Mouse (Mus musculus) lung, postnatal 10 days (tissue): ENCODE data around the gene Prok2.

ENCODE experiments used
- DNase-seq: peaks from one replicate; pipeline ENCODE4 v3.0.0; 2021

The Prok2 gene

DNA sequence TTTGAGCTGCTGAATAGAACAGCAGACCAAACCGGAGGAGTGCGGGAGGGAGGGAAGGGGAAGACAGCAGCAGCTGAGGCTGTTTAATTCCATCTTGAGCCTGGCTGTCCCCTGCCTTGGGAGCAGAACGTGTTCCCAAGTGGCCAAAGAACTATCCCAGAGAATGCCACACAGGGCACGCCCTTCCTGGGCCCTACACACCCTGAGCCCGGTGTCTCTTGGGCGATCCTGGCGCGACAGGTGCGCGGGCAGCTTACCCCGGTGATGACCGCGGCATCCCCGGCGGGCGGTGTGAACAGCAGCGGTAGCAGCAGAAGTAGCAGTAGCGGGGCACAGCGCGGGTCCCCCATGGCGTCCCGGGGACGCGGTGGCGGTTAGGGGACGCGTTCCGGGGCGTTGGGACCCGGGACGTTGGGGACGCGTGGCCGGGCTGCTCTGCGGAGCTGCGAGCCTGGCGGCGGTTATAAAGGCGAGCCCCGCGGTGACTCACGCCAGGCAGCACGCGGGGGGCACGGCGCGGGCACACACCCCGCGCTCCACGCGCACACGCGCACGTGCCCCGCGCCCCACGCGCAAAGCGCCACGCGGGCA is at the start of gene Prok2:
Gene Prok2, minus strand, starts transcription at position 422 of the 591 bp plus-strand sequence.
- peak; percentile 1 for DNase-seq

DNA sequence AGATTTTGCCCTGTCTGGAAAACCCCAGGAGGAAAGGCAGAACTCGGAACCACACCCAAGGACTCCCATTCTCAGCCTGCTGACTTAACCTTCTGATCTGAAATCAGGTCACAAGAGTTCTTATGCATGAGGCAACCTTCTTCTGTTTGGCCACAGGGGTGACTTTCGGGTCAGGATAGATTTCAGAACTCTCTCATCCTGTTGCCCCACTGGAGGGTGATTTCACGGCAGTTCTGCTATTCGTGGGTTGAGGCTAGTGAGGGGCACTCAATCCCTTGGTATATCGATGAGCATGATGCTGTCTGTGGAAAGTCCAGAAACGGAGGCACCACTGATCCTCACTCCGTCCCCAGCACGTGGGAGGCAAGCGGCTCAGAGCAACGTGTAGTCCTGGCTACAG is 48.5 kb upstream of the Prok2 start:
- no peak for DNase-seq

DNA sequence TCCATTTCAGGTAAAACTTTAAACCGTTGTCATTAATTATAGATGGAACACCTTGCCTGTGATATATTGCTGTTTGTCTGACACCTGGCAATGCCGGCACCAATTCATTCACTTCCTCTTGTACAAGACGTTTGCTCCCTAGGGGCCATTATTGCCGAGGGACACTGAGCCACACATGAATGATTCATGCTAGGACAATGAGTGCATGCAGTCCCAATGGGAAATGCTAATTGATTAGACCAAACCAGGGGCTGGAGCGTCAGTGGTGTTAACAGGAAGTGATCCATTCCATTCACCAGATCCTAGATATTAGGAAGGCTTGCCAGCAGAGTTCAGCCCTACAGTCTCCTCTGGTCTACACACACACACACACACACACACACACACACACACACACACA is 42.3 kb upstream of the Prok2 start:
- no peak for DNase-seq

DNA sequence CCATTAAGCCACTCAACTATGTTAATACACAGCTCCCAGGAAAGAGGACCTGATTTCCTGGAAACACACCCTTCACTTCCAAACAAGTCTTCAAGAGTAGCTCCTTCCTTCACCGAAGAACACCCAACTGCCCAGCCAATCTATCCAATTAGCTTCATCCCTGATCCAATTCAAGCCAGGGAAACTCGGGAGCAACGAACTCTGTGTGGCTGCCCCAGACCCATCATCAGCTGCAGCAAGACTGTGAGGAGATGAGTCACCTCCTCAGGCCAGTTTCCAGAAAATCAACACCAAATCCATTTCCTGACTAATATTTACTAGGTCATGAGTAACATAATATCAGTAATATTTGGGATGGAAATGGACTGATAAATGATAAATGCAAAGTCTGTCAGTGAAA is 38.7 kb upstream of the Prok2 start:
- DNase-seq = no peak

DNA sequence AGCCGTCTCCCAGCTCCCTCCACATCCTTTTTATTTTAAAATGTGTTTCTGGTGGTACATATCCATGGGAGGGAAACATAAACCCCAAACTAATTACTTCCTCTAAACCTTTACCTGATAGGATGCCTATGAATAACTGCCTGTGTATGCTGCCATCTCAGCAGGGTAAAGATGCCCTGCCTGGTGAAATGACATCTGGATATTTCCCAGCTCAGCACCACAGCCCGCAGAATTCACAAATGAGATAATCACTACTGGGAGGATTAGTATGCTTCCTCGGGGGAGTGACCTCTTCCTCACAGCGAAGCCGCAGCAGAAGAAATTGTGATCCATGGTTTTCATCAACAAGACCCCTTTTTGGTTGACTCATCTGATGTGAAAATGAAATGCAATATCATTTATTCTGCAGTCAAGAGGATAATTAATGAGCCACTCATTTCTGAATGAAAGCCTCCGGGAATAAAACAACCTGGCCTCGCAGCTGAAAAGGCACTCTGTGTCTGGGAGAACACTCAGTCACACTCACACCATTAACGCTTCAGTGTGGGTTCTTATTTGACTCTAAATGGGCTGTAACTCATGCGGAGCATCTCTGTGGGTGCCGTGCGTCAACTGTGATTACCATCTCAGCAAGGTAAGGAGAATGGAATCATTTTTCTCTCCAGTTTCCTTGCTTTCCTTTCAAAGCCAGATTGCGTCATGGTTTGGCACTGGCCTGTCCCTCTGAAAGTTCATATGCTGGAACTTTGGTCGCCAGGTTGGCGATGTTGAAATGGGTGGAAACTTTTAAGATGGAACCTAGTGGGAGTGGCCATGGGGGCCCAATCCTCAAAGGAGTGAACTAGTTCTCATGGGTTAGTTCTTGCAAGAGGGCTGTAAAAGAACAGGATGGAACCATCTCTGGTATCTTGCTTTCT is 36.1 kb upstream of the Prok2 start:
- no peak for DNase-seq

DNA sequence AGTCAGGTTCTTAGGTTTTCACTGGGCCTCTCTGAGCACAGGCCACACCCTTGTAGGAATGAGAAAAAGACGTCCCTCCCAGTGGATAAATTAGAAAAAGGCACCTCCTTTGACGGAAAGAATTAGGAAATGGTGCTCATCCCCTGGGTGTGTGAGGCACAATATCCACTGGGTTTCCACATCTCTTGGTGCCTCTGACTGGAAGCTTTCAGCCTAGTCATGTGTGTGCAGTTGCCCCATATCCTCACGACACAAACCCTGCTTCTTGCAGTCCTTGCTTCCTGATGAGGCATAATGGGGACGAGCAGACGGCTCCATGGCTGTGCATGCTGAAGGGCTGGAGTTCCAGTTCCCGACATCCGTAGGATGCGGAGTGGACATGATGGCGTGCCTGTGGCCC is 29.9 kb upstream of the Prok2 start:
- DNase-seq = no peak

DNA sequence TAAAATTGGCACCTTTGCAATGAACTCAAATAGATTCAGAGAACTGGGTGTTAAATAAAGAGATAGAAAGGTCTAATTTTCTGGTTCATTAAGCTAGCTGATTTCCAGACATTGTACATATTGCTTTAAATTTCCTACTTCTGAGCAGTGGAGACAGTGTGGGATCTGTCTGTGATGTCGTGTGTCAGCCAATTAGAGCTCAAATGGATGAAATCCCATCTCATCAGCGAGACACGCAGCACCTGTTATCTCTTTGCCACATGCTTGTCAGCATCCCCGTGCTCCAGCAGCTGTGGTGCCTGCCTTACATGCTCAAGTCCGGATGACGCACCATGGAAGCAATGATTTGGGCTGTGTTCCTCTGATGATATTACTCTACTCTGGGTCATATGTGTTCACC is 25.1 kb upstream of the Prok2 start:
- DNase-seq = no peak

DNA sequence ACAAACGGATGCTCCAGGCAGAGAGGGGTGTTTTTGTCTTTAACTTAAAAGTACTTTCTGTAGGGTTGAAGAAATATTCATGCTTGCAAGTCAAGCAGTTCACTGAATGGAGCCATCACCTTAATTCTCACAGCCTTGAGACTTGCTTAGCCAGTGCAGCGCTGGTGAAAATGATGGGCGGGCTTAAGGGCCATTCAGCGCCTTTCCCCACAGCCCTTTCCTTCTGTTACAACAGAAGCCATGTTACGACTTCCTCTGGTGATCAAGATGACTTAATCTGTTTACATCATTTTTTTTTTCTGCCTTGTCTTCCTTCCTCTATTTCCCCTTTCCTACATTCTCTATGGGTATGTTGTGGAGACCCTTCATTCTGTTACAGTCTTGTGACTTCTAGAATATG is 20.1 kb upstream of the Prok2 start:
- no peak for DNase-seq

DNA sequence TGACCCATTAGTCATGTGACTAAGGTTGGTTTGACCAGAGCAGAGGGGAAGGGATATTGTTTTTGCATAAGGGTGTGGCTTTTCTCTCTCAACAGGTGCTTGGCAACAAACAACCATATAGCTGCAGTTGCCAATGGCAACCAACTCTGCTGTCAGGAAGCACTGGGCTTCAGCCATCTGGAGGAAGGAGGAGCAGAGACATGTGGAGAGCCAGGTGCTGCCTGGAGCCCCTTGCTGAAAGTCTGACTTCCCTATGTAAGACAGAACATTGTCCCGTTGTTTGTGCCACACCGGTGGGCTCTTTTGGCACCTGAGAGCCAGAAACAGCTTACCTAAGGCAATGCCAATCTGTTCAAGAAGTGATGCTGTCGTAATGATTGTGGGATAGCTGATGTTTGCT is 16.7 kb upstream of the Prok2 start:
- no peak for DNase-seq

DNA sequence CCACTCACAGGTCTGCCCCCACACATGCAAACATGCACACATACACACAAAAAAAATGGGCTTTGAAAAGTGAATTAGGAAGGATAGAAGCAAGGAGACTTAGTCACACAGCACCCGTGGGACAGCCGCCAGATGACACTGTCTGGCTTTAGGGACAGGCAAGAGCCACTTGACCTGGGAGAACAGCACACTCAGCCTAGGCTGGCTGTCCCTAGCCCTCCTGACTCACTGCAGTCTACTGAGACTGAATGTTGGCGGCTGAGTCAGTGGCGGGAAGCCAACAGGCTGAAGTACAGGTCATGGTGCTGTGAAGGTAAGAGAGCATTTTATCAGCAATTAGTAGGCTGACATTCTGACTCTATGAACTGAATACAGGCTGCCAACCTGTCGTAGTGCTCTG is 8.5 kb upstream of the Prok2 start:
- no peak for DNase-seq

DNA sequence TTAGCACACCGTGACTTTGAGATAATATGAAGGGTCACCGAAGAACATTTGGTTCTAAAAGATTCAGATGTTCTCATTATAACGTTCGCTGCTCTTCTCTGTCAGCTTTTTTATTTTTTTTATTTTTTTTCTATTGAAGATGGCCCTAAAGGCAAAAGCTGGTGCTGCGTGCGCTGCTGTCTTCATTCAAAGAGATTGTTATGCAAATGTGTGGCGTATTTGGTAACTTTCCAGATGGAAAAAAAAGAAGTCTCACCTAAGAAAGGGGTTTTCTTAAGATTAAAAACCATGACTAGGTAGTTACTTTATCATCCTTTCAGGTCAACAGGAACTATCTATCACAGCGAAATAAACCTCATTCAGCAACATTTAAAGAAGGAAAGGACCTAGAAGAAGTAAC is 6.5 kb upstream of the Prok2 start:
- no peak for DNase-seq

DNA sequence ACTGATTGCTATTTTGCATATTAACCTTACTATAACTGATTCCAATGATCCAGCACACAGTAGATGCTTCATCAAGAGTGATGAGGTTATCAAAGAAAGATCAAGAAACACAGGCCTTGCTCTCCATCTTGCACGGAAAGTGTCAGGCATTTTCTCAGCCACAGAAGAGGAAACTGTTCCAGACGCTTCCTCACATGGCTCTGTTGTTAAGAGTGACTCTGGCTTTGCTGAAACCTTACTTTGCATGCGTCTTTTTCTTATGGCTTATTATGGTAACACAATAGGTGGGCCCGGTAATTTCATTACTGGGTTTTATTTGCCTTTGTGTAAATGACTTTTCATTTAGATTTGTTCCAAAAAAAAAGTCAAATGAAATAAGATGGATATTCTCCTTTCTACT is 5.7 kb upstream of the Prok2 start:
- DNase-seq = no peak

DNA sequence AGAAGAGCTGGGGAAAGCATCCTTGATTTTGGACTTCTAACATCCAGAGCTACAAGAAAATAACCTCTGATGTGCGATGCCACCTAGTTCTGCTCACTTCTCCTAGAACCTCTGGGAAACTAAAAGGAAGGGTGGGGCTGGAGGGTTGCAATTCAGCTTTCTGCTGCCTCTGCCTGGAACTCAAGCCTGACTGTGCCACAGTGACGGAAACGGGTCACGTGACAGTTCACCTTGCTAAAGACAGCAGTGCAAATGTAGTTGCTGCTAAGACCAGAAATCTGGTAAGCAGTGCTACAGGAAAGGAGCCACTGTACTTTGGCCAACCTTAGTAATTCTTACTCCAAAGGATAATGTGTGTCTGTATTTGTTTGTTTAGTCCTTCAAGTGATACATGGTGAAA is 3.7 kb upstream of the Prok2 start:
- DNase-seq = no peak

DNA sequence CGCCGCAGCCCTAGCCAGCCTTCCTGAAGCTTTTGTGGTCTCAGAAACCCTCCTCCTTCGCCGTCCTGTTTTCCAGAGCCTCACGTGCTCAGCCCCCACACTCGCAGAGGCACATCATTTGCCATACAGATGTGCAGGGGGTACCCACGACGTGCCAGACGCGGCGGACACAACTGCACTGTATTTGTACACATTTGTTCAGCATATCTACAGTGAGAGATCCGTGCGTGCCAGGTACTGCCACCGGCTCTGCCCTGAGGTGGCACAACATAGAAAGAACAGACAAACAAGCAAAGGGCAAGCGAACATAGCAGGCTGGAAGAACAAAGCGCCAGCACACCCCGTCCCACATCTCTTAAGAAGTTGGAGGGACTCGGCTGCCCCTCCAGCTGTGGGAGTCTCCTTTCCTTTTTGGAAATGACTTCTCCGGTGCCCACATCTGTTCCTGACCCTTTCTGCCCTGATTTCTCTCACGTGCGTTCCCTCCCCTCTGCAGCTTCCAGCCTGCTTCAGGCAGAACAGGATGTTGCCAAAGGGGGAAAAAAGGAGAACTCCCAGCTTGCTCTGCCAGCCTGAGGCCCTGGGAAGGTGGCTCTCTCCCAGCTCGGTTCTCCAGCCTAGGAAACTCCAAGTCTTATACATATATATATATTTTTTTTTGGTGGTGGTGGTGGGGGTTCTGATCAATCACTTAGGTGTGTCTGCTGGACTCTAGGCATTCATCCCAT is 548 bp upstream of the Prok2 start:
- DNase-seq = peak; percentile 2

DNA sequence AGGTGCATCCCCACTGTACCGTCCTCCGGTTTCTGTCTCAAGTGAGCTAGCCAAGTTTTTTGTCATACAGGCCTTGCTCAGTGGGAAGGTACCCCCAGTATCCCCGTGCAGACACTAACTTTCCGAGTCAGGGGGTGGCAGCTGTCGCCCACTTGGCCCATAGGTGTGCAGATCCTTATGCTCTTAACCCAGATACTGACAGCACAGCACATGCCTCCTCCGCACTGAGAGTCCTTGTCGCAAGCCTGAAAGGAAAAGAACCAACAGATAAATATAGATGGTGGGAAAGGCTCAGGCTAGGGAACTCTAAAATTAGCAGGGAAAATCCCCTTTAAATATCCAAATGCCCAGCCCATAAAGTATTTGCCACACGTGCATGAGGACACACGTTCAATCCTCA is 3.8 kb downstream of the Prok2 start:
- DNase-seq = no peak

DNA sequence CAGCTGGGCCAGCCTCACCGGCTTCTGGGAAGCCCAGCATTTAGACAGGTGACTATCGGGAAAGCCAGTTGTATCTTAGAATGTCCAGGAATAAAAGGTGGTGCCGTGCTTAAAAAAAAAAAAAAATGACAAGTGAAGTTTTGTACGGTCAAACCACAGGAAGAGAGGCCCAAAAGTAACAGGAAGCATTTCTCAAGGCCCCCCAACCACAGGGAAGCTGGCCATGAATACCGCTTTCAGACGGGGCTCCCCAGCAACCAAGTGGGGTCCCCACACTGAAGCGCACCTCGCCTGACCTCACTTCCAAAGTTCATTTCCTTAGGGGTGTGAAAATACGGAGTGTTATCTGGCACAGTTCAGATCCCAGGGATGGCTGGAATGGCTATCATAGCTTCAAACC is 5.2 kb downstream of the Prok2 start:
- no peak for DNase-seq

DNA sequence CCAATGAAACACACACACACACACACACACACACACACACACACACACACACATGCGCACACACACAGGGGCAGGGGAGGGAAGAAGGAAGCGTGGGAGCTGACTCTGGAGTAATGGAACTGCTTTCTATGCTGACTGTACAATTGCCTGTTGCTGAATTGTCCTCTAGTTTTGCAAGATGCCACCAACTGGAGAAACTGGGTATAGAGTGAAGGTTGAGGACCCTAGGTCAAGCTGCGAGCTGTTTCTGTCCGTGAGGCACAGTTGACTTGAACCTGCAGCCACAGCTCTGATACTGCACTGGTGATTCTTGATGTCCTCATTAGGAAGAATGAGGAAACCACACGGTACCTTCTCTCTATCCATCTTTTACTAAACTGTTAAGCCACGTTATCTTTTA is 10.3 kb downstream of the Prok2 start:
- DNase-seq = no peak

DNA sequence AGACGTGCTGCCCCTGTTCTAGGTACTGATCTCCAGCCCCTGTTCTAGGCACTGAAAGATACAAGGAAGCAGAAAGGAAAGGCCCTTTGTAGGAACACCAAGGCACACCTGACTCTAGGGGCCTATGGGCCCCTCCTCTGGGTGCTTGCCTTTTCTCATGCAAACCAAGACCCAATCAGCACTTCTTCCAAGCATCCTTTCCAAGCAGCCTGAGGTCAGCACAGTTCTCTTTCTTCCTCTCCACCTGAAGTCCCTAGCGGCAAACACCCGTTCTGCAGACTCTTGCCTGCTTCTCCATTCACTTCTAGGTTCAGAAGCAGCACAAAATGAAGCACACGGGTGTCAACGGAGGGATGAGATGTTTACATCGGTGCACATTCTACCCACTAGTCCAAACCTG is 11.0 kb downstream of the Prok2 start:
- DNase-seq = no peak

DNA sequence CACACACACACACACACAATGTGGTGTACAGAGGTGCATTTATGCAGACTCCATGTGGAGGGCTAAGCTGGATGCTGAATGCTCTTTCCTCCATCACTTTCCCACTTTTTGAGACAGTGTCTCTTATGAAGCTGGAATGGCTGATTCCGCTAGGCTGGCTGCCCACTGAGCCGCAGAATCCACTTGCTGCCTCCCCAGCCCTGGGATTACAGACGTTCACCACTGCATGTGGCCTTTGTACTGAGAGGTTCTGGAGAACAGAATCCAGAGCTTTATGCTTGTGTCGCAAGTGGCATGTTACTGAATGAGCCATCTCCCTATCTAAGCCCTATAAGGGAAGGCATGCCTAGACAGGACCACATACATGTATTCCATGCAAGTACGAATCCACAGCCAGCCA is 12.9 kb downstream of the Prok2 start:
- DNase-seq = no peak

DNA sequence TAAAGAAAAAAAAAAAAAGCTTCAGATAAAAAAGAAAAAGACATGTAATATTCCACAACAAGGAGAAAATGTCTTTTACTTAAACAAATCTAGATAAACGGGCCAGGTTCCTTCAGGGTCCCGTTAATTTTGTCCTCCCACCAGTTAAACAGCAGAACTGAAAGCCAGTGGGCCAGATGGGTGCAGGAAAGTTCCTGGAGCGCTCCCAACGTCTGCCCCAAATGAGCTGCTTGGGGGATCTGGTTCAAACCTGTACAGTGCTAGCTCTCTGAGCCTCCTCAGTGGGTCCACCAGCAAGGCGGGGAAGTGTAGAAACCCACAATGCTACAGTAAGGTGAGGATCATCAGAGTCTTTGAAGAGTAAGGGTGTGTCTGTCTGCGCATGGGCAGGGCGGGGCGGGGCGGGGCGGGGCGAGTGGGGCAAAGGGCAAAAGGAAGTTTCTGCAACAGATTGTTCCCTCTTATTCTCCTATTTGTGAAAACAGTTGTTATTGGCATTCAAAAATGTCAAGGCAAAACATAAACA is 14.6 kb downstream of the Prok2 start:
- no peak for DNase-seq

DNA sequence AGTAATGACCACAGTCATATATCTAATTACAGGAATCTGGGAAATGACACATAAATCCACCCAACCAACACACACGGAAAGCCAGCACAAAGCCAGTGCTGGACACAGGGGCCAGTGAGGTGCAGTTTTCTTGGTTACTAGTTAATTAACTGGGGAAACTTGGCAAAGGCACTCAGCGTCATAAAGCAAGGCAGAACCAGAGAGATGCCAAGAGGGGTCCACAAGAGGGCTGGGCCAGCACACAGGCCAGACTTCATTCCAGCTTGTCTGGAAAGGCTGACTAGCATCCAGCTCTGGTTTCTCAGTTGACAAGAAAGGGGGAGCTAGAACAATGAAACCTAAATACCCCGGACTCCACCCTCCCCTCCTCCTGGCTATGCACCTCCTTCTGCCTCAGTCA is 25.7 kb downstream of the Prok2 start:
- DNase-seq = no peak

DNA sequence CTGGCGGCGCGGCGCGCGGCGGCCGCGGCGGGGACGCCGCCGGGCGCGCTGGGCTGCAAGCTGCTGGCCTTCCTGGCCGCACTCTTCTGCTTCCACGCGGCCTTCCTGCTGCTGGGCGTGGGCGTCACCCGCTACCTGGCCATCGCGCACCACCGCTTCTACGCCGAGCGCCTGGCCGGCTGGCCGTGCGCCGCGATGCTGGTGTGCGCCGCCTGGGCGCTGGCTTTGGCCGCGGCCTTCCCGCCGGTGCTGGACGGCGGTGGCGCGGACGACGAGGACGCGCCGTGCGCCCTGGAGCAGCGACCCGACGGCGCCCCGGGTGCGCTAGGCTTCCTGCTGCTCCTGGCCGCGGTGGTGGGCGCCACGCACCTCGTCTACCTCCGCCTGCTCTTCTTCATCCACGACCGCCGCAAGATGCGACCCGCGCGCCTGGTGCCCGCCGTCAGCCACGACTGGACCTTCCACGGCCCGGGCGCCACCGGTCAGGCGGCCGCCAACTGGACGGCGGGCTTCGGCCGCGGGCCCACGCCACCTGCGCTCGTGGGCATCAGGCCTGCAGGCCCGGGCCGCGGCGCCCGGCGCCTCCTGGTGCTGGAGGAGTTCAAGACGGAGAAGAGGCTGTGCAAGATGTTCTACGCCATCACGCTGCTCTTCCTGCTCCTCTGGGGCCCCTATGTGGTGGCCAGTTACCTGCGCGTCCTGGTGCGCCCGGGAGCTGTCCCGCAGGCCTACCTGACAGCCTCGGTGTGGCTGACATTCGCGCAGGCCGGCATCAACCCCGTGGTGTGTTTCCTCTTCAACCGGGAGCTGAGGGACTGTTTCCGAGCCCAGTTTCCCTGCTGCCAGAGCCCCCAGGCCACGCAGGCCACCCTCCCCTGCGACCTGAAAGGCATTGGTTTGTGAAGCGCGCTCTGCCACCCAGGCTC is 33.0 kb downstream of the Prok2 start:
- peak; percentile 9 for DNase-seq
